Mouse (Mus musculus): ENCODE measurements around the gene Slc27a2. TPM values are rescaled to one million over a fixed set of nuclear protein-coding genes. Genes with fewer than 3 reads are reported as not detected.

Gene Slc27a2
- total RNA-seq, 2 experiments from 2014 or later, result 7.4 to 8.3 TPM

GRCm38 (mm10) chr2:126524271-126524670 is 27.9 kb upstream of the Slc27a2 start:
- Histone ChIP-seq H3K27ac (no peak overlapping the region), H3K4me3 (no peak overlapping the region)
- TF ChIP-seq CTCF (IDR thresholded peaks at IDR 0.05), result no peak
- intact Hi-C loops (cut with DNase I), result loop anchor here (5.0 kb wide), 2 partner anchors 517 to 632 kb away; no protein-coding TSS in a partner anchor
- DNase-seq (ENCODE audit: extremely low spot score in 1 of 2, low spot score in 2 of 2), result no peak

- Histone ChIP-seq H3K27ac (no peak overlapping the region), H3K4me3 (no peak overlapping the region)
- intact Hi-C loops (cut with DNase I), result no loop called here
- no peak for DNase-seq (ENCODE audit: extremely low spot score in 1 of 2, low spot score in 2 of 2)
- TF ChIP-seq CTCF (IDR thresholded peaks at IDR 0.05), result no peak
These were observed 24.7 kb upstream of the Slc27a2 start for GRCm38 (mm10) chr2:126527461-126527860.

- H3K4me3 ChIP-seq, result no peak overlapping the region
- no peak for DNase-seq (ENCODE audit: extremely low spot score in 1 of 2, low spot score in 2 of 2)
- TF ChIP-seq CTCF (IDR thresholded peaks at IDR 0.05), result no peak
- no peak overlapping the region for H3K27ac ChIP-seq
- intact Hi-C loops (cut with DNase I), result no loop called here
These were observed 21.6 kb upstream of the Slc27a2 start for GRCm38 (mm10) chr2:126530581-126530980.

GRCm38 (mm10) chr2:126537654-126538053 is 14.6 kb upstream of the Slc27a2 start:
- no peak overlapping the region for H3K27ac ChIP-seq
- intact Hi-C loops (cut with DNase I), result no loop called here
- H3K4me3 ChIP-seq, result no peak overlapping the region
- no peak for DNase-seq (ENCODE audit: extremely low spot score in 1 of 2, low spot score in 2 of 2)
- no peak for TF ChIP-seq CTCF (IDR thresholded peaks at IDR 0.05)

- intact Hi-C loops (cut with DNase I), result no loop called here
- no peak for TF ChIP-seq CTCF (IDR thresholded peaks at IDR 0.05)
- no peak for DNase-seq (ENCODE audit: extremely low spot score in 1 of 2, low spot score in 2 of 2)
- H3K4me3 ChIP-seq, result no peak overlapping the region
- no peak overlapping the region for H3K27ac ChIP-seq
These were observed 11.7 kb upstream of the Slc27a2 start for GRCm38 (mm10) chr2:126540390-126540925.

- Histone ChIP-seq H3K27ac (no peak overlapping the region), H3K4me3 (no peak overlapping the region)
- intact Hi-C loops (cut with DNase I), result no loop called here
- no peak for DNase-seq (ENCODE audit: extremely low spot score in 1 of 2, low spot score in 2 of 2)
- no peak for TF ChIP-seq CTCF (IDR thresholded peaks at IDR 0.05)
These were observed 10.0 kb upstream of the Slc27a2 start for GRCm38 (mm10) chr2:126542211-126542610.

GRCm38 (mm10) chr2:126545297-126545696 is 6.9 kb upstream of the Slc27a2 start:
- intact Hi-C loops (cut with DNase I), result no loop called here
- Histone ChIP-seq H3K4me3 (no peak overlapping the region), H3K27ac (no peak overlapping the region)
- no peak for DNase-seq (ENCODE audit: extremely low spot score in 1 of 2, low spot score in 2 of 2)
- TF ChIP-seq CTCF (IDR thresholded peaks at IDR 0.05), result no peak

- no peak for DNase-seq (ENCODE audit: extremely low spot score in 1 of 2, low spot score in 2 of 2)
- TF ChIP-seq CTCF (IDR thresholded peaks at IDR 0.05), result no peak
- no peak overlapping the region for H3K27ac ChIP-seq
- intact Hi-C loops (cut with DNase I), result no loop called here
- no peak overlapping the region for H3K4me3 ChIP-seq
These were observed 5.8 kb upstream of the Slc27a2 start for GRCm38 (mm10) chr2:126546392-126546791.

- Histone ChIP-seq H3K4me3 (no peak overlapping the region), H3K27ac (no peak overlapping the region)
- no peak for TF ChIP-seq CTCF (IDR thresholded peaks at IDR 0.05)
- DNase-seq (ENCODE audit: extremely low spot score in 1 of 2, low spot score in 2 of 2), result no peak
- intact Hi-C loops (cut with DNase I), result no loop called here
These were observed 2.5 kb upstream of the Slc27a2 start for GRCm38 (mm10) chr2:126549681-126550080.

- no peak for DNase-seq (ENCODE audit: extremely low spot score in 1 of 2, low spot score in 2 of 2)
- TF ChIP-seq CTCF (IDR thresholded peaks at IDR 0.05), result no peak
- intact Hi-C loops (cut with DNase I), result no loop called here
- H3K4me3 ChIP-seq, result no peak overlapping the region
- H3K27ac ChIP-seq, result no peak overlapping the region
These were observed 840 bp upstream of the Slc27a2 start for GRCm38 (mm10) chr2:126551244-126551890.

- no peak for DNase-seq (ENCODE audit: extremely low spot score in 1 of 2, low spot score in 2 of 2)
- intact Hi-C loops (cut with DNase I), result no loop called here
- Histone ChIP-seq H3K4me3 (no peak overlapping the region), H3K27ac (no peak overlapping the region)
- no peak for TF ChIP-seq CTCF (IDR thresholded peaks at IDR 0.05)
These were observed 311 bp upstream of the Slc27a2 start for GRCm38 (mm10) chr2:126551896-126552295.

GRCm38 (mm10) chr2:126553291-126553639 is 1.1 kb downstream of the Slc27a2 start:
- TF ChIP-seq CTCF (IDR thresholded peaks at IDR 0.05), result no peak
- intact Hi-C loops (cut with DNase I), result no loop called here
- peak overlapping the region; percentile 60 for H3K4me3 ChIP-seq
- peak in 1 of 2 experiments; percentile 24 for DNase-seq (ENCODE audit: extremely low spot score in 1 of 2, low spot score in 2 of 2)
- H3K27ac ChIP-seq, result no peak overlapping the region

- Histone ChIP-seq H3K27ac (no peak overlapping the region), H3K4me3 (no peak overlapping the region)
- no peak for TF ChIP-seq CTCF (IDR thresholded peaks at IDR 0.05)
- intact Hi-C loops (cut with DNase I), result no loop called here
- no peak for DNase-seq (ENCODE audit: extremely low spot score in 1 of 2, low spot score in 2 of 2)
These were observed 3.3 kb downstream of the Slc27a2 start for GRCm38 (mm10) chr2:126555533-126555932.

Data from left cerebral cortex, adult 2 months (tissue).